Mouse (Mus musculus): Measurements from ENCODE around the gene Wfdc9. TPM values are rescaled to one million over a fixed set of nuclear protein-coding genes. Genes with fewer than 3 reads are reported as not detected.
"Not testable (repeated sequence)": the region's sequence is repeated elsewhere in the genome, so short reads cannot be mapped to it uniquely, and the experiment has no call there.

Gene Wfdc9
- polyA plus RNA-seq, 1 experiment from 2014 or later: not detected

DNA sequence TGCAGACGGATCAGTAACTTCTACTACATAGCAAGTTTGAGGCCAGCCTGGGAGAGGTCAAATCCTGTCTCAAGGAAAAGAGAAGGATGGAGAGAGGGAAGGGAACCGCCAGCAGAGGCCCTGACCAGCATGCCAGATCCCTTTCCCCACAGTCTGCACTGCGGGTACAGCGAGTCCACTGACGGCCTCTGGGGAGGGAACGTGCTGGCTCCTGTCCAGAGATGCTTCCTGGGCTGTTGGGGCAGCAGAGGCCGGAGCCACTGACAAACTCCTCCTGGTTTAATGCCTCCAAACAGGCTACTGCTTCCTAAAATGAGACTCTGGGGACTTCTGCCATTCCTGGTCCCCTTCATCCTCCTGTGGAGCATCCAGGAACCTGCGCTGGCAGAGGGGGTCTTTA, 42.9 kb downstream of the Wfdc9 start, which contains the start of the genes Wfdc6b and Wfdc8:
Wfdc6b (plus strand) TSS at position 52 of the 400 bp plus-strand sequence.
Wfdc8 (minus strand) TSS at position 156 of the 400 bp plus-strand sequence.
- H3K27me3 ChIP-seq; H3K36me3 ChIP-seq; H3K4me1 ChIP-seq; H3K9ac ChIP-seq (replicated peaks); H3K4me2 ChIP-seq (replicated peaks); ATAC-seq (ENCODE audit: low FRiP score, low read depth); H3K27ac ChIP-seq (replicated peaks); H3K4me3 ChIP-seq; H3K9me3 ChIP-seq: not testable (repeated sequence)
- WGBS: 69% methylated on average over 8 of the region's 8 CpGs

DNA sequence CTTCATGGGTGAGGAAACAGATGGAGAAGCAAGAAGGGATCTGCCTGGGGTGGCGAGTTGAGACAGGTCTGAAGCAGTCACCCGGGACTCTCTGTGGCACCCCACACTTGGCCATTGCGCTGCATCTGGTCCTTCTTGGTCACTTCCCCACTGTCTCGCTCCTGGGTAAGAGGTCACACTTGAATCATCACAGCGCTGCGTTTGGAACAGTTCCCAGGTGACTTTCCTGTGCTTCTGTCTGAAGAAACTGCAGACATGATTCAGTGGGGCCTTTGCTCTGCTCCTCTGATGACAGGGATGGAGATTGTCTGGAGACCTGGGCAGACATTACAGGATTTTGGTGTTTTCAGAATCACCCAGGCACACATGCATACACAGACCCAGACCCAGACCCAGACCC, 47.6 kb downstream of the Wfdc9 start:
- H3K27me3 ChIP-seq: no peaks in the 10 kb centered on the region; the same call in 1 of the 2 replicates
- no peak overlapping the region for H3K27ac ChIP-seq (replicated peaks)
- WGBS: 83% methylated on average over 6 of the region's 6 CpGs
- H3K36me3 ChIP-seq: no peaks in the 10 kb centered on the region
- no peaks in the 10 kb centered on the region for H3K9me3 ChIP-seq
- no peaks in the 10 kb centered on the region for H3K4me1 ChIP-seq
- ATAC-seq (ENCODE audit: low FRiP score, low read depth): no peak
- no peak overlapping the region for H3K9ac ChIP-seq (replicated peaks)
- no peak overlapping the region for H3K4me2 ChIP-seq (replicated peaks)
- no peak overlapping the region for H3K4me3 ChIP-seq

DNA sequence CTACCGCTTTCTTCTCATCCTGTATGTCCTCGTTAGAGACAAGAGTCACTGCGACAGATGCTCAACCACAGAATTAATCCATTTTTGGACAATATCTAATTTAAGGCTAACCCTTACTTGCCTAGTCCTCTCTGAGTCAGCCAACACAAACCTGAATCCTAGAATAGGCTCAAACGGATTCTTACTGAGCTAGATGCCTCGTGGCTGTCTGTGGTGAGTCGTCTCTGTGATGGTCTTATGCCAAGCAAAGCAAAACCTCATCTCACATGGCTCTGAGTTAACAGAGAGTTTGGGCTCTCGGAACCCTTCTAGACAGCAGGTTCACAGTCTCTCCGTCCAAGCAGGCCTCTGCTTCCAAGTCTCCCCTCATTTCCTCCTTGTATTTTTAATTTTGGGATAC, 52.0 kb downstream of the Wfdc9 start:
- Histone ChIP-seq H3K9me3 (no peaks in the 10 kb centered on the region), H3K27ac (replicated peaks) (no peak overlapping the region), H3K9ac (replicated peaks) (no peak overlapping the region), H3K4me3 (no peak overlapping the region), H3K36me3 (no peaks in the 10 kb centered on the region), H3K4me1 (no peaks in the 10 kb centered on the region), H3K4me2 (replicated peaks) (no peak overlapping the region), H3K27me3 (no peaks in the 10 kb centered on the region; the same call in 1 of the 2 replicates)
- no peak for ATAC-seq (ENCODE audit: low FRiP score, low read depth)
- WGBS: 91% methylated on average over 8 of the region's 8 CpGs

DNA sequence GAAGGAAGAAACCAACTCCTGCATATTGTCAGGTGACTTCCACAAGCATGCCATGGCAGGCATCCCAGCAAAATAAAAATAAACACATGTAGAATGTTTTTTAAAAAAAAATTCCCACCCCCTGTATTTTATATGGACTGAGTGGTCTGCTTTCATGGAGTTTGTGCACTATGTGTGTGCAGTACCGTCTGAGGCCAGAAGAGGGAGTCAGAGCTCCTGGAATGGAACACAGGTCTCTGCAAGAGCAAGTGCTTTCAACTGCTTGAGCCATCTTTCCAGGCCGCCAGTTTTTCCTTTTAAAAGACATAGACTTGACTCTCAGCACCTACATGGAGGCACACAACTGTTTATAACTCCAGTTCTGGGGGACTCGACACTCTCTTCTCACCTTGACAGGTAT, 52.9 kb downstream of the Wfdc9 start:
- no peaks in the 10 kb centered on the region for H3K9me3 ChIP-seq
- H3K27ac ChIP-seq (replicated peaks): no peak overlapping the region
- H3K27me3 ChIP-seq: no peaks in the 10 kb centered on the region; the same call in 1 of the 2 replicates
- no peak for ATAC-seq (ENCODE audit: low FRiP score, low read depth)
- no peak overlapping the region for H3K4me3 ChIP-seq
- no peak overlapping the region for H3K9ac ChIP-seq (replicated peaks)
- H3K4me2 ChIP-seq (replicated peaks): no peak overlapping the region
- WGBS: 91% methylated on average over 3 of the region's 3 CpGs
- no peaks in the 10 kb centered on the region for H3K4me1 ChIP-seq
- H3K36me3 ChIP-seq: no peaks in the 10 kb centered on the region

DNA sequence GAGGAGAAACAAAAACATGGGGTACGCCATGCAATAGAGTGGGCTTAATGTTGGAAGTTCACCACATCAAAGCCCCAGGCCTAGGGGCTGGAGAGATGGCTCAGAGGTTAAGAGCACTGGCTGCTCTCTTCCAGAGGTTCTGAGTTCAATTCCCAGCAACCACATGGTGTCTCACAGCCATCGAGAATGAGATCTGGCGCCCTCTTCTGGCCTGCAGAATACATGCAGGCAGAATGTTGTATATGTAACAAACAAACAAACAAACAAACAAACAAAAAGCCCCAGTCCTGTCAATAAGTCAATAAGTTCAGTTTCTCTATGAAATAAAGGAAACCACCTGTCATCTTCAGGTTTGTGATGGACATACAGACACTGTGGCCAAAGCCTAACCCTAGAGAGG, 56.2 kb downstream of the Wfdc9 start:
- no peak overlapping the region for H3K4me2 ChIP-seq (replicated peaks)
- H3K36me3 ChIP-seq: no peaks in the 10 kb centered on the region
- whole genome bisulfite sequencing: 72% methylated on average over 3 of the region's 3 CpGs
- H3K9me3 ChIP-seq: no peaks in the 10 kb centered on the region
- H3K9ac ChIP-seq (replicated peaks): no peak overlapping the region
- no peak overlapping the region for H3K4me3 ChIP-seq
- ATAC-seq (ENCODE audit: low FRiP score, low read depth): no peak
- H3K4me1 ChIP-seq: no peaks in the 10 kb centered on the region
- no peaks in the 10 kb centered on the region for H3K27me3 ChIP-seq
- H3K27ac ChIP-seq (replicated peaks): no peak overlapping the region

Other genes with a start within 250 kb of the Wfdc9 start
- gene Sdc4, start 212.7 kb downstream of the Wfdc9 start, polyA plus RNA-seq (2016; fragmentation: Nextera tagmentation; extraction: Ambion mirVana): 10.5 and 11.3 TPM in 2 replicates
- 68.8 and 69.6 TPM in 2 replicates for gene Sys1, start 199.6 kb downstream of the Wfdc9 start, polyA plus RNA-seq (2016; fragmentation: Nextera tagmentation; extraction: Ambion mirVana)
- gene Gm20458, start 195.6 kb downstream of the Wfdc9 start, polyA plus RNA-seq (2016; fragmentation: Nextera tagmentation; extraction: Ambion mirVana): 3.8 and 6.9 TPM in 2 replicates
- 0.19 TPM in 1 of 2 replicates, not detected in the other for gene Trp53tg5, start 182.9 kb downstream of the Wfdc9 start, polyA plus RNA-seq (2016; fragmentation: Nextera tagmentation; extraction: Ambion mirVana)
- 4.7 and 6.0 TPM in 2 replicates for gene Dbndd2, start 170.5 kb downstream of the Wfdc9 start, polyA plus RNA-seq (2016; fragmentation: Nextera tagmentation; extraction: Ambion mirVana)
- 46.2 and 48.7 TPM in 2 replicates for gene Pigt, start 159.1 kb downstream of the Wfdc9 start, polyA plus RNA-seq (2016; fragmentation: Nextera tagmentation; extraction: Ambion mirVana)
- gene Wfdc2, start 94.2 kb downstream of the Wfdc9 start, polyA plus RNA-seq (2016; fragmentation: Nextera tagmentation; extraction: Ambion mirVana): 15.3 and 16.4 TPM in 2 replicates
- not detected in 2 replicates for gene Spint3, start 83.1 kb downstream of the Wfdc9 start, polyA plus RNA-seq (2016; fragmentation: Nextera tagmentation; extraction: Ambion mirVana)
- gene Wfdc6a, start 71.1 kb downstream of the Wfdc9 start, polyA plus RNA-seq (2016; fragmentation: Nextera tagmentation; extraction: Ambion mirVana): not detected in 2 replicates
- not detected in 2 replicates for gene Eppin, start 63.0 kb downstream of the Wfdc9 start, polyA plus RNA-seq (2016; fragmentation: Nextera tagmentation; extraction: Ambion mirVana)
- not detected in 2 replicates for gene Wfdc6b, start 43.1 kb downstream of the Wfdc9 start, polyA plus RNA-seq (2016; fragmentation: Nextera tagmentation; extraction: Ambion mirVana)
- gene Wfdc8, start 43.0 kb downstream of the Wfdc9 start, polyA plus RNA-seq (2016; fragmentation: Nextera tagmentation; extraction: Ambion mirVana): not detected in 2 replicates
- not detected in 2 replicates for gene Wfdc16, start 17.8 kb downstream of the Wfdc9 start, polyA plus RNA-seq (2016; fragmentation: Nextera tagmentation; extraction: Ambion mirVana)
- gene Wfdc10, start 537 bp downstream of the Wfdc9 start, polyA plus RNA-seq (2016; fragmentation: Nextera tagmentation; extraction: Ambion mirVana): not detected in 2 replicates
- gene Wfdc11, start 17.5 kb upstream of the Wfdc9 start, polyA plus RNA-seq (2016; fragmentation: Nextera tagmentation; extraction: Ambion mirVana): not detected in 2 replicates
- not detected in 2 replicates for gene Wfdc13, start 28.5 kb upstream of the Wfdc9 start, polyA plus RNA-seq (2016; fragmentation: Nextera tagmentation; extraction: Ambion mirVana)
- gene Spint4, start 41.9 kb upstream of the Wfdc9 start, polyA plus RNA-seq (2016; fragmentation: Nextera tagmentation; extraction: Ambion mirVana): not detected in 2 replicates
- not detected in 2 replicates for gene Spint5, start 58.7 kb upstream of the Wfdc9 start, polyA plus RNA-seq (2016; fragmentation: Nextera tagmentation; extraction: Ambion mirVana)
- gene Wfdc3, start 89.3 kb upstream of the Wfdc9 start, polyA plus RNA-seq (2016; fragmentation: Nextera tagmentation; extraction: Ambion mirVana): 0.93 and 1.1 TPM in 2 replicates
- 87.6 and 90.0 TPM in 2 replicates for gene Dnttip1, start 89.4 kb upstream of the Wfdc9 start, polyA plus RNA-seq (2016; fragmentation: Nextera tagmentation; extraction: Ambion mirVana)
- gene Ube2c, start 113.3 kb upstream of the Wfdc9 start, polyA plus RNA-seq (2016; fragmentation: Nextera tagmentation; extraction: Ambion mirVana): 438 and 455 TPM in 2 replicates
- 0.52 and 0.77 TPM in 2 replicates for gene Tnnc2, start 123.4 kb upstream of the Wfdc9 start, polyA plus RNA-seq (2016; fragmentation: Nextera tagmentation; extraction: Ambion mirVana)
- 14.4 and 18.3 TPM in 2 replicates for gene Snx21, start 129.2 kb upstream of the Wfdc9 start, polyA plus RNA-seq (2016; fragmentation: Nextera tagmentation; extraction: Ambion mirVana)
- 13.4 and 16.5 TPM in 2 replicates for gene Acot8, start 148.3 kb upstream of the Wfdc9 start, polyA plus RNA-seq (2016; fragmentation: Nextera tagmentation; extraction: Ambion mirVana)
- 10.8 and 12.1 TPM in 2 replicates for gene Zswim3, start 148.5 kb upstream of the Wfdc9 start, polyA plus RNA-seq (2016; fragmentation: Nextera tagmentation; extraction: Ambion mirVana)
- 23.8 and 25.0 TPM in 2 replicates for gene Zswim1, start 166.1 kb upstream of the Wfdc9 start, polyA plus RNA-seq (2016; fragmentation: Nextera tagmentation; extraction: Ambion mirVana)
- gene Spata25, start 172.0 kb upstream of the Wfdc9 start, polyA plus RNA-seq (2016; fragmentation: Nextera tagmentation; extraction: Ambion mirVana): 0.24 TPM in 1 of 2 replicates, not detected in the other
- gene Ctsa, start 176.3 kb upstream of the Wfdc9 start, polyA plus RNA-seq (2016; fragmentation: Nextera tagmentation; extraction: Ambion mirVana): 98.8 and 101 TPM in 2 replicates
- gene Neurl2, start 176.9 kb upstream of the Wfdc9 start, polyA plus RNA-seq (2016; fragmentation: Nextera tagmentation; extraction: Ambion mirVana): 4.4 and 5.2 TPM in 2 replicates
- gene Pltp, start 201.1 kb upstream of the Wfdc9 start, polyA plus RNA-seq (2016; fragmentation: Nextera tagmentation; extraction: Ambion mirVana): 90.2 and 113 TPM in 2 replicates
- gene Pcif1, start 222.7 kb upstream of the Wfdc9 start, polyA plus RNA-seq (2016; fragmentation: Nextera tagmentation; extraction: Ambion mirVana): 87.0 and 96.9 TPM in 2 replicates

Data from midbrain, embryonic 12.5 days (tissue).